Mouse (Mus musculus): ENCODE data around the gene Hmg20b. TPM values are rescaled to one million over a fixed set of nuclear protein-coding genes. Genes with fewer than 3 reads are reported as not detected.

The Hmg20b gene
- polyA plus RNA-seq, 1 experiment from 2014 or later, result 71.7 TPM

GRCm38 (mm10) chr10:81377362-81377664 is 27.0 kb upstream of the Hmg20b start:
- Histone ChIP-seq H3K4me2 (replicated peaks) (peak overlapping the region; percentile 77), H3K27ac (peak overlapping the region; percentile 68; the same call in 1 of the 2 replicates), H3K9ac (peak overlapping the region; percentile 92), H3K36me3 (0 out of 2 replicates have a peak, but pooled peaks cover 8% of the 10 kb centered on the region), H3K27me3 (replicated peaks) (no peaks in the 10 kb centered on the region), H3K4me1 (replicated peaks) (peaks cover 19% of the 10 kb centered on the region), H3K9me3 (no peaks in the 10 kb centered on the region), H3K4me3 (replicated peaks) (peak overlapping the region; percentile 82)
- 29% methylated on average over 2 of the region's 2 CpGs for WGBS
- no peak for ATAC-seq

GRCm38 (mm10) chr10:81376561-81377361 is 26.5 kb upstream of the Hmg20b start:
- WGBS, result 32% methylated on average over 6 of the region's 6 CpGs
- H3K36me3 ChIP-seq, result 0 out of 2 replicates have a peak, but pooled peaks cover 8% of the 10 kb centered on the region
- H3K9ac ChIP-seq, result peak overlapping the region; percentile 92
- H3K9me3 ChIP-seq, result no peaks in the 10 kb centered on the region
- ATAC-seq, result no peak
- H3K4me2 ChIP-seq (replicated peaks), result peak overlapping the region; percentile 77
- peak overlapping the region; percentile 68; the same call in 1 of the 2 replicates for H3K27ac ChIP-seq
- H3K4me3 ChIP-seq (replicated peaks), result peak overlapping the region; percentile 82
- H3K27me3 ChIP-seq (replicated peaks), result no peaks in the 10 kb centered on the region
- H3K4me1 ChIP-seq (replicated peaks), result peaks cover 19% of the 10 kb centered on the region

GRCm38 (mm10) chr10:81375322-81375721 is 25.0 kb upstream of the Hmg20b start:
- H3K27me3 ChIP-seq (replicated peaks), result no peaks in the 10 kb centered on the region
- H3K4me2 ChIP-seq (replicated peaks), result no peak overlapping the region
- WGBS, result 93% methylated on average over 10 of the region's 10 CpGs
- peaks cover 22% of the 10 kb centered on the region; the same call in 1 of the 2 replicates for H3K36me3 ChIP-seq
- no peak overlapping the region for H3K27ac ChIP-seq
- H3K9ac ChIP-seq, result no peak overlapping the region
- H3K9me3 ChIP-seq, result no peaks in the 10 kb centered on the region
- H3K4me3 ChIP-seq (replicated peaks), result no peak overlapping the region
- peaks cover 19% of the 10 kb centered on the region for H3K4me1 ChIP-seq (replicated peaks)
- no peak for ATAC-seq

DNA sequence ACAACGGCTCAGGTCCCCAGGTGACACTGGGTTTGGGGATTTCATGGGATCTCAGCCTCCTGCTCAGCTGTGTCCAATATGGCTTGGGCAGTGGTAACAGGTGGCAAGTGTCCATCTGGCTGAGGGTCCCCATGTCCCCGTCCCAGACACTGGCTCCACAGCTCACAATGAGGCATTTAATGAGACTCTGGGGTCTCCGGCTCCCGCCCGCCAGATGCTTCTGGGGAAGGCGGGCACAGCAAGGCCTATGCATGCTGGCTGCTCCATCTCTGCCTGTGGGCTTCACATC is 16.9 kb upstream of the Hmg20b start:
- H3K4me1 ChIP-seq (replicated peaks), result peaks cover 39% of the 10 kb centered on the region
- H3K36me3 ChIP-seq, result peaks cover 49% of the 10 kb centered on the region
- no peaks in the 10 kb centered on the region for H3K9me3 ChIP-seq
- H3K27me3 ChIP-seq (replicated peaks), result peaks cover 10% of the 10 kb centered on the region
- no peak overlapping the region for H3K4me3 ChIP-seq (replicated peaks)
- H3K9ac ChIP-seq, result no peak overlapping the region
- 90% methylated on average over 6 of the region's 6 CpGs for WGBS
- H3K27ac ChIP-seq, result no peak overlapping the region
- H3K4me2 ChIP-seq (replicated peaks), result no peak overlapping the region
- ATAC-seq, result no peak

DNA sequence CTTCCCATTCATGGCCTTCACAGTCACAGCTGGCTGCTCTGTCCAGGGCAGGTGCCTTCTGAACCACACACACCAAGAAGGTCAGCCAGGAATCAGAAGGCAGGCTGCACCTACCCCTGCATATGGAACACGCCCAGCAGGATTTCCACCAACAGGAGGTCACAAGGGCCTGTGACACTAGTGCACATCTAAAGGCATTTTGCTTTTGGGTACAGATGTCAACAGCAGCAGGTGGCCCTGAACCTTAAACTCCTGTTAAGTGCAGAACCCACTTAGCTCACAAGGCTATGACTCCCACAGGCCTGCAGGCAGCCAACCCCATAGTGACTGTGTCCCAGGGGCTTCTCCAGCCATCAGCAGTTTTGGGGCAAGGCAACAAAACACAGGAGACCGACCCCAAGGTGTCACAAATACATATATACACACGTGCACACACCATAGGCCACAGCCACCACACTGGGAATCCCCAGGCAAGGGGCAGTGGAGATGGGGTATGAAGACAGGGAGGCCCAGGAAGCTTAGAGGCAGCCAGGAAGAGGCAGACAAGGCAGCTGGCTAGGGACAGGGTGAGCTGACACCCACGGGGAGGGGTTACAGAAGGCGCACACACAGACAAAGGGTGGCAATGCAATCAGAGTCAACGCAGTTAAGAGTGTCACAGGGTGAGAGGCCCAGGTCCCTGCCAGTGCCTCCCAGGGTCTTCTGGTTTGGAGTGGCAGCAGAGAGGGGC is 16.4 kb upstream of the Hmg20b start:
- ATAC-seq, result peak; percentile 19
- Histone ChIP-seq H3K4me2 (replicated peaks) (no peak overlapping the region), H3K27me3 (replicated peaks) (peaks cover 10% of the 10 kb centered on the region), H3K9ac (no peak overlapping the region), H3K27ac (peak overlapping the region; percentile 3; the same call in 1 of the 2 replicates), H3K36me3 (peaks cover 48% of the 10 kb centered on the region), H3K4me1 (replicated peaks) (peaks cover 39% of the 10 kb centered on the region), H3K9me3 (no peaks in the 10 kb centered on the region), H3K4me3 (replicated peaks) (no peak overlapping the region)
- 72% methylated on average over 6 of the region's 6 CpGs for WGBS

- H3K9me3 ChIP-seq, result no peaks in the 10 kb centered on the region
- peaks cover 44% of the 10 kb centered on the region for H3K4me1 ChIP-seq (replicated peaks)
- peaks cover 43% of the 10 kb centered on the region for H3K36me3 ChIP-seq
- peaks cover 10% of the 10 kb centered on the region for H3K27me3 ChIP-seq (replicated peaks)
- H3K9ac ChIP-seq, result peak within 1 kb of the TSS; percentile 44; the same call in 1 of the 2 replicates
- peak within 1 kb of the TSS; percentile 3 for H3K27ac ChIP-seq
- ATAC-seq, result peak; percentile 32
- H3K4me2 ChIP-seq (replicated peaks), result peak within 1 kb of the TSS; percentile 66
- 33% methylated on average over 12 of the region's 12 CpGs for WGBS
- peak within 1 kb of the TSS; percentile 25 for H3K4me3 ChIP-seq (replicated peaks)
These were observed 15.6 kb upstream of the Hmg20b start, which contains the start of gene 4930404N11Rik for GRCm38 (mm10) chr10:81365672-81366476. Gene 4930404N11Rik, minus strand, starts transcription at chr10:81365816.

DNA sequence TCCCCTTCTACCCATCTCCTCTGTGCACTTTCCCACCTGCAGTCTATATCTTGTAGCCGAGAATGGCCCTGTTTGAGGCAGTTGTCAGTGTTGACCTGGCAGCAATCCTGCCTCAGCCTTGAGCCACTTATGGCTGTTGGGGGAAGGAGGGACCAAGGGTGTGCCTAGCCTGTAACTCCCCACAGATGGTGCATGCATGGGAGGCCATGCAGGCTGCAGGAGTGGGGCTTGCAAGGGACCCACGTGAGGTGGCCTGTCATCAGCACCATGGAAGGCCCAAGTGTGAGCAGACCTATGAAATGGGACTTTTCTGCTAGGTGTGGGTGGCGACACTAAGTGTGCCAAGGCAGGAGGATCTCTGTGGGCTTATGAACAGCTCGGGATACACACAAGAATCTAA is 14.8 kb upstream of the Hmg20b start:
- Histone ChIP-seq H3K9me3 (no peaks in the 10 kb centered on the region), H3K27me3 (replicated peaks) (peaks cover 10% of the 10 kb centered on the region), H3K4me2 (replicated peaks) (peak overlapping the region; percentile 66; the same call in 1 of the 2 replicates), H3K9ac (no peak overlapping the region; the same call in 1 of the 2 replicates), H3K27ac (peak overlapping the region; percentile 3), H3K36me3 (peaks cover 36% of the 10 kb centered on the region), H3K4me3 (replicated peaks) (no peak overlapping the region), H3K4me1 (replicated peaks) (peaks cover 49% of the 10 kb centered on the region)
- 35% methylated on average over 4 of the region's 4 CpGs for WGBS
- ATAC-seq, result peak; percentile 24

- Histone ChIP-seq H3K27ac (peak overlapping the region; percentile 3), H3K36me3 (peaks cover 34% of the 10 kb centered on the region), H3K9me3 (no peaks in the 10 kb centered on the region), H3K4me1 (replicated peaks) (peaks cover 53% of the 10 kb centered on the region), H3K27me3 (replicated peaks) (peaks cover 10% of the 10 kb centered on the region), H3K4me3 (replicated peaks) (peak overlapping the region; percentile 25), H3K9ac (peak overlapping the region; percentile 44), H3K4me2 (replicated peaks) (peak overlapping the region; percentile 66)
- ATAC-seq, result peak; percentile 26
- 9% methylated on average over 28 of the region's 28 CpGs for WGBS
These were observed 14.4 kb upstream of the Hmg20b start for GRCm38 (mm10) chr10:81364666-81365065.

GRCm38 (mm10) chr10:81363436-81364346 is 13.4 kb upstream of the Hmg20b start:
- peaks cover 10% of the 10 kb centered on the region for H3K27me3 ChIP-seq (replicated peaks)
- H3K36me3 ChIP-seq, result peaks cover 24% of the 10 kb centered on the region
- H3K9me3 ChIP-seq, result no peaks in the 10 kb centered on the region
- peak overlapping the region; percentile 66 for H3K4me2 ChIP-seq (replicated peaks)
- 13% methylated on average over 53 of the region's 54 CpGs for WGBS
- H3K9ac ChIP-seq, result peak overlapping the region; percentile 44
- peaks cover 59% of the 10 kb centered on the region for H3K4me1 ChIP-seq (replicated peaks)
- H3K4me3 ChIP-seq (replicated peaks), result peak overlapping the region; percentile 25
- no peak for ATAC-seq
- H3K27ac ChIP-seq, result no peak overlapping the region

DNA sequence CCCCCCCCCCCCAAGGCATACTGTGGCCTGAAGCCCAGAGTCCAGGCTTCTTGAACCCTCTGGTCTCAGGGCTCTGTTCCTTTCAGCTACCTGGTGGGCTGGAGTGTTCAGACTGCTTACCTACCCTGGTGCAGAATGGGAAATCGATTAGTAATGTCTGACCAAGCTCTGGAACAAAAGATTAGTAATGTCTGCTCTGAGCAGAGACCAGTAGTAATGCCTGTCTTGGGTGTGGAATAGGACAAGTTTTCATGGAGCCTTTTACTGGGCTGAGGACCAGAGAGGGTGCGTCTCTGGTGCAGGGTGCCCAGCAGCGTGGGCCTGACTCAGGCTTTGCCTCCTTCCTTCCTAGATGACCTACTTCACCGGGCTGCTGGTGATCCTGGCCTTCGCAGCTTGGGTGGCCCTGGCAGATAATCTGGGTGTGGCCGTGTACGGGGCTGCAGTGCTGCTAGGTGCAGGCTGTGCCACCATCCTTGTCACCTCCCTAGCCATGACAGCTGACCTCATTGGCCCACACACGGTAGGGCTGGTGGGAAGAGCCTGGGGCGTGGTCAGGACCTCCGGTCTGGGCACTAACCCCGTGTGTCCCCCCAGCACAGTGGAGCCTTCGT is 12.2 kb upstream of the Hmg20b start:
- Histone ChIP-seq H3K4me1 (replicated peaks) (peaks cover 69% of the 10 kb centered on the region), H3K4me3 (replicated peaks) (no peak overlapping the region), H3K36me3 (peaks cover 12% of the 10 kb centered on the region), H3K27ac (0 out of 2 replicates have a peak overlapping the region, but pooled peaks have one; percentile 29), H3K27me3 (replicated peaks) (peaks cover 10% of the 10 kb centered on the region), H3K9me3 (no peaks in the 10 kb centered on the region), H3K9ac (no peak overlapping the region), H3K4me2 (replicated peaks) (no peak overlapping the region; the same call in 1 of the 2 replicates)
- 69% methylated on average over 12 of the region's 12 CpGs for WGBS
- peak; percentile 11; the same call in 1 of the 2 replicates for ATAC-seq

GRCm38 (mm10) chr10:81360721-81361120 is 10.4 kb upstream of the Hmg20b start:
- 56% methylated on average over 8 of the region's 8 CpGs for WGBS
- peaks cover 10% of the 10 kb centered on the region for H3K27me3 ChIP-seq (replicated peaks)
- ATAC-seq, result no peak
- no peak overlapping the region for H3K4me3 ChIP-seq (replicated peaks)
- H3K9ac ChIP-seq, result peak overlapping the region; percentile 12; the same call in 1 of the 2 replicates
- H3K4me2 ChIP-seq (replicated peaks), result no peak overlapping the region; the same call in 1 of the 2 replicates
- H3K36me3 ChIP-seq, result peaks cover 3% of the 10 kb centered on the region; the same call in 1 of the 2 replicates
- H3K9me3 ChIP-seq, result no peaks in the 10 kb centered on the region
- H3K4me1 ChIP-seq (replicated peaks), result peaks cover 69% of the 10 kb centered on the region
- no peak overlapping the region for H3K27ac ChIP-seq

Measured in intestine, embryonic 15.5 days (tissue).